Mouse (Mus musculus) heart, postnatal 0 days (tissue): ENCODE results near the gene St13.

Source experiments
- CTCF ChIP-seq: IDR thresholded peaks from 2 replicates; pipeline ENCODE4 v1.5.1; 2016; ENCODE audit warnings: antibody characterized with exemption, control low read depth, low read depth
- EP300 ChIP-seq: IDR thresholded peaks from 2 replicates; pipeline ENCODE4 v1.6.1; 2016; ENCODE audit warnings: antibody characterized with exemption, low read depth

- TF ChIP-seq CTCF (no peak), EP300 (no peak)
These were observed 52.4 kb downstream of the St13 start for GRCm38 (mm10) chr15:81347466-81347865.
